Mouse (Mus musculus) G1E-ER4 (cell line): ENCODE measurements around the gene Galnt7. TPM values are rescaled to one million over a fixed set of nuclear protein-coding genes. Genes with fewer than 3 reads are reported as not detected.

Experiments used
- GATA1 ChIP-seq: IDR thresholded peaks from one replicate; pipeline ENCODE4 v1.8.0; 2012; ENCODE audit warnings: low read length, inconsistent platforms
- polyA plus RNA-seq: library from polyadenylated mRNA; stranded (reverse); fragments of >175 nt; gene quantifications from 2 replicates; pipeline ENCODE4 v1.2.3, GENCODE M21; 2012

Gene Galnt7
- polyA plus RNA-seq, 1 experiment, result 1.6 TPM

GRCm38 (mm10) chr8:57508657-57509056, 144.2 kb downstream of the Galnt7 start:
- TF ChIP-seq GATA1, result no peak

- no peak for TF ChIP-seq GATA1
These were observed 145.2 kb downstream of the Galnt7 start for GRCm38 (mm10) chr8:57507556-57508063.

- no peak for TF ChIP-seq GATA1
These were observed 149.2 kb downstream of the Galnt7 start for GRCm38 (mm10) chr8:57503641-57504040.

- TF ChIP-seq GATA1, result no peak
These were observed 153.9 kb downstream of the Galnt7 start for GRCm38 (mm10) chr8:57498847-57499511.

GRCm38 (mm10) chr8:57498494-57498846, 154.4 kb downstream of the Galnt7 start:
- TF ChIP-seq GATA1, result no peak

- no peak for TF ChIP-seq GATA1
These were observed 161.0 kb downstream of the Galnt7 start for GRCm38 (mm10) chr8:57491873-57492272.

GRCm38 (mm10) chr8:57489896-57490295, 162.9 kb downstream of the Galnt7 start:
- TF ChIP-seq GATA1, result no peak

GRCm38 (mm10) chr8:57489366-57489765, 163.5 kb downstream of the Galnt7 start:
- TF ChIP-seq GATA1, result no peak

- no peak for TF ChIP-seq GATA1
These were observed 164.5 kb downstream of the Galnt7 start for GRCm38 (mm10) chr8:57488312-57488765.

GRCm38 (mm10) chr8:57487441-57488155, 165.2 kb downstream of the Galnt7 start, which contains the start of gene Sap30:
Sap30 (minus strand) TSS chr8:57487860.
- no peak for TF ChIP-seq GATA1

- no peak for TF ChIP-seq GATA1
These were observed 166.1 kb downstream of the Galnt7 start for GRCm38 (mm10) chr8:57486491-57487440.

GRCm38 (mm10) chr8:57480606-57481005, 172.2 kb downstream of the Galnt7 start:
- no peak for TF ChIP-seq GATA1

- TF ChIP-seq GATA1, result no peak
These were observed 173.1 kb downstream of the Galnt7 start for GRCm38 (mm10) chr8:57479700-57480099.

- no peak for TF ChIP-seq GATA1
These were observed 174.4 kb downstream of the Galnt7 start for GRCm38 (mm10) chr8:57478406-57478805.

Other genes with a start within 250 kb of the Galnt7 start
- gene Scrg1, start 197.1 kb downstream of the Galnt7 start, polyA plus RNA-seq, result not detected in 2 replicates
- gene Sap30, start 165.2 kb downstream of the Galnt7 start, polyA plus RNA-seq, result 38.5 and 53.1 TPM in 2 replicates
- 151 and 168 TPM in 2 replicates for gene Hmgb2, start 141.1 kb downstream of the Galnt7 start, polyA plus RNA-seq